Mouse (Mus musculus) heart, adult 2 months (tissue): ENCODE measurements at regions not wholly inside any gene's neighbourhood (a gene's known extent, or its start where the extent isn't known, plus 50 kb on each side); places are given as distances from the start of the nearest gene placed in this dataset.

ENCODE experiments used
- DNase-seq, 2 experiments: peaks; one replicate each; pipeline ENCODE4 v3.0.0; 2021
- H3K27ac ChIP-seq: fragments of 200-600 bp; 2 replicates; pipeline ENCODE4 v1.8.1; 2022
- H3K27me3 ChIP-seq: fragments of 200-500 bp; 2 replicates; pipeline ENCODE4 v1.6.1; 2012; ENCODE audit warnings: mild to moderate bottlenecking, low read length, inconsistent platforms, mixed read lengths; ENCODE audit not compliant: control insufficient read depth, insufficient read depth
- H3K36me3 ChIP-seq: fragments of 200-500 bp; 2 replicates; pipeline ENCODE4 v1.6.1; 2012; ENCODE audit warnings: low read length, inconsistent platforms; ENCODE audit not compliant: control insufficient read depth, insufficient read depth
- H3K4me1 ChIP-seq: fragments of 200-500 bp; 2 replicates; pipeline ENCODE4 v1.6.1; 2011; ENCODE audit warnings: low read length; ENCODE audit not compliant: control insufficient read depth, insufficient read depth
- H3K4me3 ChIP-seq: fragments of 200-600 bp; 2 replicates; pipeline ENCODE4 v1.8.1; 2022
- H3K79me2 ChIP-seq: fragments of 200-500 bp; replicated peaks from 2 replicates; pipeline ENCODE4 v1.6.1; 2012; ENCODE audit warnings: mild to moderate bottlenecking, inconsistent platforms, low read length, moderate library complexity, mixed read lengths; ENCODE audit not compliant: control insufficient read depth, insufficient read depth
- H3K9ac ChIP-seq: fragments of 200-500 bp; 2 replicates; pipeline ENCODE4 v1.6.1; 2012; ENCODE audit warnings: low read depth, mild to moderate bottlenecking, control low read depth, inconsistent platforms, low read length, mixed read lengths
- CTCF ChIP-seq: fragments of 200-600 bp; IDR thresholded peaks from 2 replicates; pipeline ENCODE4 v1.8.1; 2022; ENCODE audit warnings: antibody characterized with exemption, mild to moderate bottlenecking, moderate library complexity
- EP300 ChIP-seq: fragments of 200-500 bp; IDR thresholded peaks from 2 replicates; pipeline ENCODE4 v1.6.1; 2011; ENCODE audit warnings: low read depth, low read length, control low read depth; ENCODE audit not compliant: insufficient read depth
- POLR2A ChIP-seq: fragments of 200-500 bp; IDR thresholded peaks from 2 replicates; pipeline ENCODE4 v1.6.1; 2011; ENCODE audit warnings: mild to moderate bottlenecking, low read depth, low read length, control low read depth; ENCODE audit not compliant: insufficient read depth
- WGBS: fragments of 180-500 bp; shearing (Covaris S2); methylation state at CpG from one replicate; pipeline ENCODE4 v1.1.7; 2018; 5-methylcytosine and 5-hydroxymethylcytosine counted together
- intact Hi-C: fragments of 180-260 bp; cut with DNase I; formaldehyde crosslinking; loops from one replicate; pipeline ENCODE4 v1.15.1; 2025

GRCm38 (mm10) chr14:45714311-45714710, 56.4 kb upstream of the Ddhd1 start:
- Histone ChIP-seq H3K27ac (no peak overlapping the region), H3K4me3 (no peak overlapping the region), H3K79me2 (no peaks in the 10 kb centered on the region), H3K4me1 (no peaks in the 10 kb centered on the region), H3K36me3 (no peaks in the 10 kb centered on the region), H3K27me3 (no peaks in the 10 kb centered on the region), H3K9ac (no peak overlapping the region)
- peak in 1 of 2 experiments; percentile 11 for DNase-seq
- intact Hi-C loops = no loop called here
- TF ChIP-seq EP300 (no peak), CTCF (no peak), POLR2A (no peak)
- 42% methylated on average over 1 of the region's 1 CpGs for WGBS

- no peak for DNase-seq
- H3K36me3 ChIP-seq = no peaks in the 10 kb centered on the region
- no peak overlapping the region for H3K4me3 ChIP-seq
- no peak overlapping the region for H3K27ac ChIP-seq
- intact Hi-C loops = no loop called here
- no peaks in the 10 kb centered on the region for H3K4me1 ChIP-seq
- no peak overlapping the region for H3K9ac ChIP-seq
- H3K27me3 ChIP-seq = no peaks in the 10 kb centered on the region
- H3K79me2 ChIP-seq = no peaks in the 10 kb centered on the region
- no peak for TF ChIP-seq CTCF
- no peak for TF ChIP-seq POLR2A
- no peak for TF ChIP-seq EP300
These were observed 56.8 kb upstream of the Ddhd1 start for GRCm38 (mm10) chr14:45714786-45715185.

- no peaks in the 10 kb centered on the region for H3K4me1 ChIP-seq
- intact Hi-C loops = no loop called here
- no peak overlapping the region for H3K27ac ChIP-seq
These were observed 58.2 kb upstream of the Ddhd1 start for GRCm38 (mm10) chr14:45716100-45716499.

GRCm38 (mm10) chr14:45722887-45723286, 64.9 kb upstream of the Ddhd1 start:
- H3K4me3 ChIP-seq = no peak overlapping the region
- H3K4me1 ChIP-seq = no peaks in the 10 kb centered on the region
- TF ChIP-seq CTCF (no peak), EP300 (no peak), POLR2A (no peak)
- H3K79me2 ChIP-seq = no peaks in the 10 kb centered on the region
- H3K27ac ChIP-seq = no peak overlapping the region
- H3K9ac ChIP-seq = no peak overlapping the region
- 53% methylated on average over 6 of the region's 6 CpGs for WGBS
- no peak for DNase-seq
- intact Hi-C loops = no loop called here
- H3K36me3 ChIP-seq = no peaks in the 10 kb centered on the region
- no peaks in the 10 kb centered on the region for H3K27me3 ChIP-seq

More at GRCm38 (mm10) chr14:45716100-45716499, 58.2 kb upstream of the Ddhd1 start:
- Histone ChIP-seq H3K27me3 (no peaks in the 10 kb centered on the region), H3K9ac (no peak overlapping the region), H3K79me2 (no peaks in the 10 kb centered on the region), H3K4me3 (no peak overlapping the region), H3K36me3 (no peaks in the 10 kb centered on the region)
- 46% methylated on average over 1 of the region's 1 CpGs for WGBS
- DNase-seq = no peak
- TF ChIP-seq POLR2A (no peak), CTCF (no peak), EP300 (no peak)

GRCm38 (mm10) chr14:45724341-45724740, 66.4 kb upstream of the Ddhd1 start:
- H3K9ac ChIP-seq = no peak overlapping the region
- H3K27me3 ChIP-seq = no peaks in the 10 kb centered on the region
- H3K36me3 ChIP-seq = no peaks in the 10 kb centered on the region
- H3K4me3 ChIP-seq = no peak overlapping the region
- no peak for DNase-seq
- H3K4me1 ChIP-seq = no peaks in the 10 kb centered on the region
- no peak overlapping the region for H3K27ac ChIP-seq
- 86% methylated on average over 2 of the region's 2 CpGs for WGBS
- no peaks in the 10 kb centered on the region for H3K79me2 ChIP-seq
- intact Hi-C loops = no loop called here
- TF ChIP-seq EP300 (no peak), CTCF (no peak), POLR2A (no peak)

- no peaks in the 10 kb centered on the region for H3K27me3 ChIP-seq
- intact Hi-C loops = no loop called here
These were observed 76.8 kb upstream of the Ddhd1 start for GRCm38 (mm10) chr14:45734530-45735410.

More at GRCm38 (mm10) chr14:45734530-45735410, 76.8 kb upstream of the Ddhd1 start:
- Histone ChIP-seq H3K79me2 (no peaks in the 10 kb centered on the region), H3K4me1 (no peaks in the 10 kb centered on the region; the same call in 1 of the 2 replicates), H3K4me3 (no peak overlapping the region), H3K27ac (no peak overlapping the region), H3K36me3 (no peaks in the 10 kb centered on the region), H3K9ac (no peak overlapping the region)
- TF ChIP-seq POLR2A = no peak
- no peak for TF ChIP-seq CTCF
- 57% methylated on average over 10 of the region's 10 CpGs for WGBS
- DNase-seq = no peak
